Mouse (Mus musculus): ENCODE results near the gene Kin.

The Kin gene

GRCm38 (mm10) chr2:10108535-10109189, 28.3 kb downstream of the Kin start:
- no peak for DNase-seq (ENCODE audit: low read depth, low spot score)

DNA sequence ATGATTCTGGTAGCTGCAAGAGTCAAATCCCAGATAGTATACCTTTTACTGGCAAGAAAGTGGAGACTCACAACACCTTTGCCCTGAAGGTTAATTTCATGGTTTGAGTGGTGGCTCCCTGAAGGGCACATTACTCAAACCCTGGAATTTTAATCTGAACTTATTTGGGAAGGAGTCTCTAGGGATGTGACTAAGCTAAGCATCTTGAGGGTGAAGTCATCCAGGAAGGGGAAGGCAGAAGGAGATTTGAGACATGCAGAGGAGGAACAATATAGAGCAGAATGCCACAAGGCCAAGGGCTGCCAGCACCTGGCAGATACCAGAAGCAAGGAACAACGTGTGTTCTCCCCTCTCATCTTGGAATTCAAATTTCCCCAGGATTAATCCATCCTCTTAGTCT, 38.4 kb downstream of the Kin start:
- DNase-seq (ENCODE audit: low read depth, low spot score) = no peak

GRCm38 (mm10) chr2:10119276-10119675, 38.9 kb downstream of the Kin start:
- DNase-seq (ENCODE audit: low read depth, low spot score) = no peak

DNA sequence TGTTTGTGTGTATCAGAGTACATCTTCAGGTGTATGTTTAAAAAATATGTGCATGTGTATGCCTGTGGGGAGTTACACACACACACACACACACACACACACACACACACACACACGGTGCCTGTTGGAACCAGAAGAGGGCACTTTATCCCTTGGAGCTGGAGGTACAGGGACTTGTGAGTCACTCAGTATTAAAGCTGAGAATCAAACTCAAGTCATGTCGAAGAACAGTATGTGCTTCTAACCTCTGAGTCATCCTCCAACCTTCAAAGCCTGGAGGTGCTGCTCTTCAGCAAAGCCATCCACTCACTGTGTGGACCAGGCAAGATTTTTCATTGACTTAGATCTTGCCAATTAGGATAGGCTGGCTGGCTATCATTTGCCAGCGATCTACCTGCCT, 41.4 kb downstream of the Kin start:
- no peak for DNase-seq (ENCODE audit: low read depth, low spot score)

- DNase-seq (ENCODE audit: low read depth, low spot score) = no peak
Measured at GRCm38 (mm10) chr2:10126122-10126521, 45.7 kb downstream of the Kin start.

- DNase-seq (ENCODE audit: low read depth, low spot score) = no peak
Measured at GRCm38 (mm10) chr2:10127471-10127870, 47.1 kb downstream of the Kin start.

DNA sequence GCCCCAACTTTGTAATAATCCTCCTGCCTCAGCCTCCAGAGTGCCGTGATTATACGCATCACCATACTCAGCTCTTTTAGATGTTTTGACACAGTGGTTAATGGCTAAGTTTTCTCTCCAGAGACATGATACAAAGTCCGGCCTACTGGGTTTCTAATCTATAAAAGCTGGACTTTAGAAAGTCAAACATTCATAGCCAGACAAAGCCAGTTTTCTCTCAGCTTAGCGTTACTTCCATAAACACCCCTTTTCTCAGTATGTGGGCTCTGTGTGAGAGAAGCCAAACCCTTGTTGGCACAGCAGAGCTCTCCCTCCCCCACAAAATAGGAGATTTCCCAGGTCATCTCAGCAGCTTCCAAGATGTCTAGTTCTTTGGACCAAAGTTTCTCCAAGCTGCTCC, 48.2 kb downstream of the Kin start:
- DNase-seq (ENCODE audit: low read depth, low spot score) = no peak

DNA sequence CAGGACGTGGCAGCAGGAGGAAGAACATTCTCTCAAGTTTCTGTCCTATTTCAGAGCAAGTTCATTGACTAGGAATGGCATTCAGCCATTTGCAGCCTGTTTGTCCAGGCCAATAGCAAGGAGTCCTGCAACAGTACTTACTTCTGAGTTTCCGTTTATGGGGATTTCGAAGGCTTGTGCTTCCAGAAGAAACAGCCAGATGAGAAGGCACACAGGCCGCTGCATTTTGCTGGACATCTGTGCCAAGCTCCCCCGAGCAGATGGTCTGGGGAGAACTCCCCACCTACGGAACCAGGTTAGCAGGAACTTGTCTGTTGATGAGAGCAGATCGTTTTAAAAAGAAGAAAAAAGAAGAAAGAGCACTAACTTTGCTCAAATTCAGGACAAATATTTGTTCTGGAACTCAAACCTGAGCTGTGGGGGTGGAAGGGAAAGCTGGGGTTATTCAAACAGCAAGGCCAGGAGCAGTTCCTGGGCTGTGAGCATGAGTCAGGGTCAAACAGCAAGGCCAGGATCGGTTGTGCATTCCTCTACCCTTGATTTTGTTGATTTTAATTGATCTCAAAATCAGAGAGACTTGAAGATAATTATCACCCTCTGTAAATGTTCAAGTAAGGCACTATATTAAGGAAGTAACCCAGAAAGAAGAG, 50.1 kb downstream of the Kin start:
- no peak for DNase-seq (ENCODE audit: low read depth, low spot score)

DNA sequence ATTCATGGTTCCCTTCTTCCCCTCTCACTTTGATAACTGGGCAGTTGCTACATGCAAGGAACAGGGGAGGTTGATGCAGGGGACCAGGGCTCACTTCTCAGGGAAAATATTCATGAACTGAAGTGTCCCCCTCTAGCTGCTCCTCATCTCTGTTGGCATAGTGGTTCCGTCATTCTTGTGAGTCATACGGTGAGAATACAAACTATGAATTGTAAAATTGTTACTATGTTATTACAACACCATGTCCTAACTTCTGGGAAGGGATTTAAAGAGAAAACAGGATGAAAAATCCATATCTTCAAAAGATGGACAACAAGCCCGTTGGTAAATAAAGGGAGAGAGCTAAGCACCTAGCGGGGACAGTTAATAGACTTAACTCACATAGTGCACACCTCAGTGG, 50.9 kb downstream of the Kin start, which contains the start of gene Itih2:
Itih2 (minus strand) TSS at position 101 of the 400 bp plus-strand sequence.
- no peak for DNase-seq (ENCODE audit: low read depth, low spot score)

DNA sequence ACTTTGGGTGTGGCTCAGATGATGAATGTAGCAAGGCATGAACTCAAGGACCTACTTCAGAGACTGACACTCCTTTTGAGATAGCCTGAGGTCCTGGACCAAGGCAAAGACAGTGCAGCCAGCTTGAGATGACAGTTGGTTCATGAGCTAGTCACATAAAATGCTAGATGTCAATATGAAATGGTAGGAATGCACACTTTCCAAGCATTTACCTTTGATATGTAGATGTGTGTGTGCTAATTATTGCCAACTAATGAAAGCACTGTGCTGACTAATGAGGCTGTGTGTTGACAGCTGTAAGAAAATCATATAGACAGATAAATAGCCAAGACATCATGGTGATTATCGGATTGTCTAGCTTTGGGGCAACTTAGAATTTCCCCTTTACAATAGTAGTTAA, 51.7 kb downstream of the Kin start:
- no peak for DNase-seq (ENCODE audit: low read depth, low spot score)

GRCm38 (mm10) chr2:10133941-10134340, 53.5 kb downstream of the Kin start:
- DNase-seq (ENCODE audit: low read depth, low spot score) = no peak

- DNase-seq (ENCODE audit: low read depth, low spot score) = no peak
Measured at GRCm38 (mm10) chr2:10137320-10137719, 56.9 kb downstream of the Kin start.

DNA sequence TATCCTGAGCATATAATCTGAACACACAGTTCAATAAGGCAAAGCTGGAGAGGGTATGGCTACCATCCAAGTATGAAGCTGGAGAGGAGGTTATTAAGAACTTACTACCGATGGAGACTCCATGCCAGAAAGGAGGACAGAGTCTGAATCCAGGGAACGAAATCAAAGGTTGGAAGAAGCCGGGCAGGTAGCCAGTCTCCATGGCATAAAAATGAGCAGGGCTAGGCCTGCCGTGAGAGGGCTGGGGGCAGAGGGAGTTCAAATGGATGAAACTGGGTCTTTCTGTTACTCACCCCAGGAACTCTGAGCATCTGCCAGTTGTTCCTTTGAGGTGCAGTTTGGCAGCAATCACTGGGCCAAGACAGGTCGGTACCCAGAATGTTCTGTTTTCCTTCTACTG, 60.1 kb downstream of the Kin start:
- no peak for DNase-seq (ENCODE audit: low read depth, low spot score)
